9 mouse cellular contexts compared by ENCODE assay signal in genomic region chr8:105172003-105172362, GRCm38 (mm10). TPM values are rescaled to one million over a fixed set of nuclear protein-coding genes. Genes with fewer than 3 reads are reported as not detected.
DNase-seq lines count a peak whose midpoint lies in the region; ATAC-seq and TF ChIP-seq lines count a peak whose summit lies in the region.
"Had no signal": no experiment of that assay in that cellular context is flagged by ENCODE, and none has a peak within 500 bp of the region (broad histone marks: within the 10 kb centered on the region; RNA-seq: fewer than 3 reads in every experiment).

No protein-coding gene starts in this region.

- peaks cover 4% of the 10 kb centered on the region; the same call in 1 of the 2 replicates for H3K4me1 ChIP-seq in lung, postnatal 0 days (ENCODE audit: insufficient read depth, low read depth, low read length)
- peaks cover 19% of the 10 kb centered on the region for H3K4me1 ChIP-seq in forebrain, embryonic 12.5 days
- peaks cover 4% of the 10 kb centered on the region; the same call in 1 of the 2 replicates for H3K4me1 ChIP-seq in liver, embryonic 11.5 days (replicated peaks; ENCODE audit: control insufficient read depth, insufficient read depth, low read length)
- peaks cover 6% of the 10 kb centered on the region; the same call in 1 of the 2 replicates for H3K4me1 ChIP-seq in stomach, embryonic 15.5 days

- no peaks in the 10 kb centered on the region for H3K9me3 ChIP-seq in lung, postnatal 0 days (ENCODE audit: low read length)
- no peaks in the 10 kb centered on the region for H3K9me3 ChIP-seq in forebrain, embryonic 12.5 days
- H3K9me3 ChIP-seq in liver, embryonic 11.5 days (ENCODE audit: control insufficient read depth, low read length), result no peaks in the 10 kb centered on the region
- H3K9me3 ChIP-seq in stomach, embryonic 15.5 days, result no peaks in the 10 kb centered on the region

- ATAC-seq in lung, postnatal 0 days, result no peak
- no peak for ATAC-seq in forebrain, embryonic 12.5 days (ENCODE audit: low FRiP score)
- ATAC-seq in liver, embryonic 11.5 days (replicated peaks; ENCODE audit: low FRiP score), result no peak
- no peak for ATAC-seq in stomach, embryonic 15.5 days (ENCODE audit: insufficient read depth, low FRiP score, low read depth)

- peak overlapping the region; percentile 87 for H3K9ac ChIP-seq in lung, postnatal 0 days (replicated peaks; ENCODE audit: low read depth)
- peak overlapping the region; percentile 92 for H3K9ac ChIP-seq in forebrain, embryonic 12.5 days
- H3K9ac ChIP-seq in liver, embryonic 11.5 days (ENCODE audit: low read depth, low read length), result no peak overlapping the region; the same call in 1 of the 2 replicates
- H3K9ac ChIP-seq in stomach, embryonic 15.5 days, result peak overlapping the region; percentile 91; the same call in 1 of the 2 replicates

- DNase-seq in lung, postnatal 0 days (ENCODE audit: low spot score), result peak; percentile 15
- DNase-seq in lung, adult 18-20 months, result no peak
- DNase-seq in liver, embryonic 11.5 days (ENCODE audit: low spot score), result no peak
- DNase-seq in gastrocnemius, postnatal 14 days, result no peak
- no peak for DNase-seq in ovary, adult 18-20 months (ENCODE audit: low spot score)
- no peak for DNase-seq in spleen, adult 12 weeks (ENCODE audit: low spot score)

- no peaks in the 10 kb centered on the region for H3K36me3 ChIP-seq in lung, postnatal 0 days (ENCODE audit: insufficient read depth, low read length)
- H3K36me3 ChIP-seq in forebrain, embryonic 12.5 days (replicated peaks), result peaks cover 11% of the 10 kb centered on the region
- H3K36me3 ChIP-seq in liver, embryonic 11.5 days (ENCODE audit: control insufficient read depth, insufficient read depth, low read length), result peaks cover 5% of the 10 kb centered on the region; the same call in 1 of the 2 replicates
- no peaks in the 10 kb centered on the region for H3K36me3 ChIP-seq in stomach, embryonic 15.5 days

- peak overlapping the region; percentile 98 for H3K27ac ChIP-seq in lung, postnatal 0 days (ENCODE audit: low read length)
- H3K27ac ChIP-seq in forebrain, embryonic 12.5 days, result no peak overlapping the region
- no peak overlapping the region for H3K27ac ChIP-seq in liver, embryonic 11.5 days (ENCODE audit: low read depth, low read length)
- peak overlapping the region; percentile 99; the same call in 1 of the 2 replicates for H3K27ac ChIP-seq in stomach, embryonic 15.5 days

- peak overlapping the region; percentile 67 for H3K4me2 ChIP-seq in lung, postnatal 0 days (replicated peaks; ENCODE audit: low read depth, low read length)
- peak overlapping the region; percentile 66 for H3K4me2 ChIP-seq in forebrain, embryonic 12.5 days
- peak overlapping the region; percentile 96 for H3K4me2 ChIP-seq in liver, embryonic 11.5 days
- H3K4me2 ChIP-seq in stomach, embryonic 15.5 days, result peak overlapping the region; percentile 68

- H3K27me3 ChIP-seq in lung, postnatal 0 days (replicated peaks; ENCODE audit: insufficient read depth, low read length), result no peaks in the 10 kb centered on the region
- H3K27me3 ChIP-seq in forebrain, embryonic 12.5 days, result no peaks in the 10 kb centered on the region
- peaks cover 3% of the 10 kb centered on the region; the same call in 1 of the 2 replicates for H3K27me3 ChIP-seq in liver, embryonic 11.5 days (replicated peaks; ENCODE audit: control insufficient read depth, insufficient read depth, low read length)
- no peaks in the 10 kb centered on the region for H3K27me3 ChIP-seq in stomach, embryonic 15.5 days (replicated peaks)

- intact Hi-C loops in gastrocnemius, postnatal 14 days (cut with DNase I; ENCODE audit: low total_unique reads), result no loop called here

- TF ChIP-seq EP300 in lung, postnatal 0 days (IDR thresholded peaks at IDR 0.05), result no peak

- peak overlapping the region; percentile 96 for H3K4me3 ChIP-seq in lung, postnatal 0 days (ENCODE audit: low read depth, low read length)
- peak overlapping the region; percentile 89 for H3K4me3 ChIP-seq in forebrain, embryonic 12.5 days (replicated peaks)
- H3K4me3 ChIP-seq in liver, embryonic 11.5 days (ENCODE audit: low read depth, low read length), result peak overlapping the region; percentile 83
- peak overlapping the region; percentile 83 for H3K4me3 ChIP-seq in stomach, embryonic 15.5 days (replicated peaks)

- TF ChIP-seq CTCF in lung, postnatal 0 days (IDR thresholded peaks at IDR 0.05), result no peak

- 18% methylated on average over 6 of the region's 6 CpGs for WGBS in lung, postnatal 0 days
- 24% methylated on average over 6 of the region's 6 CpGs for WGBS in forebrain, embryonic 12.5 days
- WGBS in liver, embryonic 11.5 days, result 19% methylated on average over 6 of the region's 6 CpGs
- WGBS in stomach, embryonic 15.5 days, result 16% methylated on average over 6 of the region's 6 CpGs

RNA-seq across cellular contexts. Expression of gene Cbfb, which starts 1.5 kb away (rescaled TPM):
- 29.0 and 31.5 TPM in 2 replicates for polyA plus RNA-seq in lung, postnatal 0 days (2015; fragmentation: Nextera tagmentation; extraction: Ambion mirVana)
- polyA plus RNA-seq in forebrain, embryonic 12.5 days (2016; fragmentation: Nextera tagmentation; extraction: Ambion mirVana), result 58.3 and 60.0 TPM in 2 replicates
- 31.1 and 32.7 TPM in 2 replicates for polyA plus RNA-seq in liver, embryonic 11.5 days (2014; fragmentation: Nextera tagmentation; extraction: Ambion mirVana)
- polyA plus RNA-seq in stomach, embryonic 15.5 days (2015; fragmentation: Nextera tagmentation; extraction: Ambion mirVana), result 53.2 and 54.4 TPM in 2 replicates
- total RNA-seq in gastrocnemius, postnatal 14 days (2021), result 10 to 100 TPM; 37.2 TPM

RNA-seq across cellular contexts. Expression of gene Ces4a, which starts 40.4 kb away (rescaled TPM):
- polyA plus RNA-seq in lung, postnatal 0 days (2015; fragmentation: Nextera tagmentation; extraction: Ambion mirVana), result not detected in 2 replicates
- polyA plus RNA-seq in forebrain, embryonic 12.5 days (2016; fragmentation: Nextera tagmentation; extraction: Ambion mirVana), result not detected in 2 replicates
- polyA plus RNA-seq in liver, embryonic 11.5 days (2014; fragmentation: Nextera tagmentation; extraction: Ambion mirVana), result not detected in 2 replicates
- not detected in 2 replicates for polyA plus RNA-seq in stomach, embryonic 15.5 days (2015; fragmentation: Nextera tagmentation; extraction: Ambion mirVana)
- not detected for total RNA-seq in gastrocnemius, postnatal 14 days (2021)
- total RNA-seq: left cerebral cortex, postnatal 36 days had no signal

RNA-seq across cellular contexts. Expression of gene D230025D16Rik, which starts 53.0 kb away (rescaled TPM):
- polyA plus RNA-seq in lung, postnatal 0 days (2015; fragmentation: Nextera tagmentation; extraction: Ambion mirVana), result 82.6 and 91.3 TPM in 2 replicates
- polyA plus RNA-seq in forebrain, embryonic 12.5 days (2016; fragmentation: Nextera tagmentation; extraction: Ambion mirVana), result 26.5 and 27.8 TPM in 2 replicates
- 24.0 and 25.2 TPM in 2 replicates for polyA plus RNA-seq in liver, embryonic 11.5 days (2014; fragmentation: Nextera tagmentation; extraction: Ambion mirVana)
- polyA plus RNA-seq in stomach, embryonic 15.5 days (2015; fragmentation: Nextera tagmentation; extraction: Ambion mirVana), result 26.2 and 26.8 TPM in 2 replicates
- 10 to 100 TPM; 14.6 to 18.7 TPM for total RNA-seq in gastrocnemius, postnatal 14 days (2021)

Comparison
In these comparisons a context has a peak if more than half of its experiments do, and no peak if none do; other contexts are left out.
1. H3K27ac ChIP-seq: peak in lung, postnatal 0 days (single experiment) and stomach, embryonic 15.5 days (single experiment); none in forebrain, embryonic 12.5 days (single experiment) and liver, embryonic 11.5 days (single experiment).
2. Peak in every context shown above with its lines, with median percentiles within 50 percentile points of each other: H3K4me2 ChIP-seq and H3K4me3 ChIP-seq.